Mouse (Mus musculus): ENCODE measurements around the gene A930004D18Rik. TPM values are rescaled to one million over a fixed set of nuclear protein-coding genes. Genes with fewer than 3 reads are reported as not detected.

Gene A930004D18Rik
- total and polyA plus RNA-seq, 3 experiments = 0.30 to 1.5 (median 0.65) TPM

DNA sequence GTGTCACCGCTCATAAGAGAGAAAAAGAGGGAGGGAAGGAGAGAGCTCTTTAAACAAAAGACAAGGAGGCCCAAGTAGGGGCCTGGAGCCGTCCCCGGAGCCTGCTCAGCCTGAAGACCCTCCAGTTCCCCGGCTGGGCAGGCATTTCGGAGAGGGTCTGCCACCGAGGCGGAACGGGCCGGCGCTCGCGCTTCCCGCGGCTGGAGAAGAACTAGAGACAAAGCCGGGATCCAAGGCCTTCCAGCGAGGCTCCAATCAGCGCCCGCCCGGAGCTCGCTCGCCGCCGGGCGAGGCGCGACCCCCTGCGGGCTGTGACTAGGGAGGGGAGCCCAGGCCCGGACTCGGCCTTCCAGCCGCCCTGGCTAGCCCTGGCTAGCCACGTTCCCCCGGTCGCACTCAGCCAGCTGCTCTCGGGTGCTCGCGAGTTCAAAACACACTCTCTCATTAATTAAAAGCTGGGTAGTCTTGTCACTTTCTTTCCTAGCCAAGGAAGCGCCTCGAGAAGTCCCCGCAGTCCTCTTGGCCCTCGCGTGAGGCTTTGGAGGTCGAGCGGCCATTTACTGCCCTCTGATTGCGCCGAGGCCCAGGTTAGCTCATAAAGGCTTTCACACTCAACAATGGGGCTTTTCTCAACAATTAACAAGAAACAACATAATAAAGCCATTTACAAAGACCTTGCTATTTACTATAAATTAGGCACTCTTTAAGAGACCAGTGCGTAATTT, 2.2 kb upstream of the A930004D18Rik start:
- Histone ChIP-seq H3K36me3 (replicated peaks) (no peaks in the 10 kb centered on the region), H3K4me1 (ENCODE audit: insufficient read depth, low read depth, low read length) (no peaks in the 10 kb centered on the region), H3K9me3 (replicated peaks) (no peaks in the 10 kb centered on the region), H3K4me3 (ENCODE audit: low read depth, low read length) (no peak overlapping the region), H3K27me3 (ENCODE audit: insufficient read depth, low read length) (peaks cover 81% of the 10 kb centered on the region)
- TF ChIP-seq TAL1 (conservative IDR thresholded peaks at IDR 0.05; ENCODE audit: low read depth, low read length) = no peak
- TF ChIP-seq CTCF (IDR thresholded peaks at IDR 0.05; ENCODE audit: low read depth, low read length) = no peak
- no peak for TF ChIP-seq GATA1 (IDR thresholded peaks at IDR 0.05; ENCODE audit: borderline replicate concordance, low read length)
- TF ChIP-seq POLR2AphosphoS5 (IDR thresholded peaks at IDR 0.05; ENCODE audit: insufficient replicate concordance, low read depth, low read length) = no peak
- TF ChIP-seq GATA2 (IDR thresholded peaks at IDR 0.05; ENCODE audit: borderline replicate concordance, low read depth, low read length) = no peak
- ATAC-seq (ENCODE audit: extremely low read depth, insufficient number of reproducible peaks, low FRiP score, poor library complexity, severe bottlenecking) (no peak), DNase-seq (ENCODE audit: low spot score) (no peak)

DNA sequence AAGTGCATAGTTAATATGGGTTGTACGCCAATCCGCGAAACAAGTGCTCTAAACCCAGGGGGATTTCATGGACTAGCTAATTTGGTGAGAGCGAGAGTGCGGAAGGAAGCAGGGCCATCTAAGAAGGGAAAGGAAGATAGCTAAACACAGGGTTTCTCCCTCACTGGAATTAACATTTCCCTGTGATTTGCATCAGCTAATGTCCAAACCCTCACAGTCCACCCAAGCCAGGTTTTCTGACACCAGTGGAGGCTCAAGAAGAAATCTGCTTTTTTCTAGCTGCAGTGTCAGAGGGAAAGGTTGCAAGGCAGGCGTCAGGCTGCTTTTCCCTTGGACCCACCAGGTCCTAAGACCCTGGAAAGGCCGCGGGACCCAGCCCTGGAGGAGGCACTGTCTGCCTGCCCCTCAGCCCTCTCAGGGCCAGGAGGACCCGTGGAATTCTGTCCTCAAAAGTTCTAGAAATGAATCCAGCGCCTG, 1.4 kb upstream of the A930004D18Rik start:
- Histone ChIP-seq H3K4me1 (ENCODE audit: insufficient read depth, low read depth, low read length) (no peaks in the 10 kb centered on the region), H3K27me3 (ENCODE audit: insufficient read depth, low read length) (peaks cover 83% of the 10 kb centered on the region), H3K9me3 (replicated peaks) (no peaks in the 10 kb centered on the region), H3K36me3 (replicated peaks) (no peaks in the 10 kb centered on the region), H3K4me3 (ENCODE audit: low read depth, low read length) (no peak overlapping the region)
- no peak for ATAC-seq (ENCODE audit: extremely low read depth, insufficient number of reproducible peaks, low FRiP score, poor library complexity, severe bottlenecking)
- TF ChIP-seq TAL1 (conservative IDR thresholded peaks at IDR 0.05; ENCODE audit: low read depth, low read length) = no peak
- no peak for TF ChIP-seq CTCF (IDR thresholded peaks at IDR 0.05; ENCODE audit: low read depth, low read length)
- TF ChIP-seq POLR2AphosphoS5 (IDR thresholded peaks at IDR 0.05; ENCODE audit: insufficient replicate concordance, low read depth, low read length) = no peak
- TF ChIP-seq GATA1 (IDR thresholded peaks at IDR 0.05; ENCODE audit: borderline replicate concordance, low read length) = no peak
- no peak for TF ChIP-seq GATA2 (IDR thresholded peaks at IDR 0.05; ENCODE audit: borderline replicate concordance, low read depth, low read length)
- no peak for DNase-seq (ENCODE audit: low spot score)

DNA sequence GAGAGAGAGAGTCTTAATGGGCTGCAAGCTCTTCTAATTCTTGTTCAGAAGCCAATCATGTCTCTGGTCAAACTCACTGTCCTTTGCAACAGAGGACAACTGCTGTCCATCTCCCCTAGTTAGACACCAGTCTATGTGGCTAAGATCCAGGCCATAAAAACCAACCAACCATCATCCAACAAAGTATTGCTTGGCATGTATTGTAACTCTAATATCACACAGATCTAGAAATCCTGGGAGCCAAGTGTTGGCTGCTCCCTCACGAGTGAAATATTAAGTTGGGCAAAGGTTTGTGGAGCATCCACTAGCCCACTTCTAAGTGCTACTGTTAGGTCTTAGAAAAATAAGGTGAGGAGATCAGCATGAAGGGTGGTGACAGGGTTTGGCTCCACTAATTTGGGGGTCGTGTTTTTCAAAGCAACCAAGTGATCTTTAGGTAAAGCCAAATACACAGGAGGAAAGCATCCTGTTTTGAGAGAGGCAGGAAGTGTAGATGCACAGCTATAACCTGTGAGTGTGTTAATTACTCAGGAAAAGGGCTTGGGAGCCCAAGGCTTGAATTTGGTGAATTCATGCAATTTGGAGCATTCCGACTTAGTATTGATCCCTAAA, 710 bp upstream of the A930004D18Rik start:
- DNase-seq (ENCODE audit: low spot score) (no peak), ATAC-seq (ENCODE audit: extremely low read depth, insufficient number of reproducible peaks, low FRiP score, poor library complexity, severe bottlenecking) (no peak)
- H3K4me3 ChIP-seq (ENCODE audit: low read depth, low read length) = no peak overlapping the region
- no peaks in the 10 kb centered on the region for H3K4me1 ChIP-seq (ENCODE audit: insufficient read depth, low read depth, low read length)
- peaks cover 89% of the 10 kb centered on the region for H3K27me3 ChIP-seq (ENCODE audit: insufficient read depth, low read length)
- no peaks in the 10 kb centered on the region for H3K9me3 ChIP-seq (replicated peaks)
- no peaks in the 10 kb centered on the region for H3K36me3 ChIP-seq (replicated peaks)
- no peak for TF ChIP-seq POLR2AphosphoS5 (IDR thresholded peaks at IDR 0.05; ENCODE audit: insufficient replicate concordance, low read depth, low read length)
- TF ChIP-seq GATA2 (IDR thresholded peaks at IDR 0.05; ENCODE audit: borderline replicate concordance, low read depth, low read length) = no peak
- TF ChIP-seq TAL1 (conservative IDR thresholded peaks at IDR 0.05; ENCODE audit: low read depth, low read length) = no peak
- TF ChIP-seq CTCF (IDR thresholded peaks at IDR 0.05; ENCODE audit: low read depth, low read length) = no peak
- no peak for TF ChIP-seq GATA1 (IDR thresholded peaks at IDR 0.05; ENCODE audit: borderline replicate concordance, low read length)

DNA sequence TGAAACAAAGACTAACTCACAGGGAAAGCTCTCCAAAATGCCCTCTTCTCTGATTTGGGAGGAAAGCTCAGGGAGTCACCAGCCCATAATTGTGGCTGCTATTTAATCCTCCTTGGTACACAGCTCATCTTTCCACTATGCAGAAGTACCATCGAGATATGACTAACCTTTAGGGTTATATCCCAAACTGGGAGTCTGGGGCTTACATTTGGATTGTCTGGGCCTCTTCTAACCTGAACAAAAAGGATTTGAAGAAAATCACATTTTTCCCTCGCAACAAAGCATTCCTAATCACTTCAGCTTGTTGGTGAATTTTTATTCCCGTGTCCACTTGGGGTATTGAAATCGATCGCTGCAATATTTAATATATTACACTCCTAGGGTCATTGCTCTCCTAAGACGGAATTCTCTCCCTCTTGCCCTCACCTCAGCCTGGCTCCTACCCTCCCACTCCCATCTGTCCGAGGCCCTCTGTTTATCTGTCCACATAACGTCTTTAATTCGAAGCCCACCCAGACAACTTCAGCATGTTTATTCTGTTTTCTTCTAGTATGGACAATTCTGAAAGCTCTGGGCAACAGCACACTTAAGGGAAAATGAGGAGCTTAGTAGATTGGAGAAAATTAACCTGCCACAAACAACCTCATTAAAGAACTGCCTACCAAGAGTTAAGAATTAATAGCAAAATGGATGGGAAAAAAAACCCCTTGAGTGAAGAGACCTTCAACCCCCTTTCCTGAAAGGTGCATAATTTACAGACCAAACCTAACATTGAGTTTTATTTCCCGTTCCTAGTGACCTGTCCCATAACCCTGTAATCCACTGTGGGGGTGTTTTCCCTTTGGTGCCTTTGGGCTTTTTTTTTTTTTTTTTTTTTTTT, 2.9 kb downstream of the A930004D18Rik start:
- DNase-seq (ENCODE audit: low spot score) (no peak), ATAC-seq (ENCODE audit: extremely low read depth, insufficient number of reproducible peaks, low FRiP score, poor library complexity, severe bottlenecking) (no peak)
- H3K9me3 ChIP-seq (replicated peaks) = no peaks in the 10 kb centered on the region
- H3K4me3 ChIP-seq (ENCODE audit: low read depth, low read length) = no peak overlapping the region
- H3K36me3 ChIP-seq (replicated peaks) = no peaks in the 10 kb centered on the region
- peaks cover 87% of the 10 kb centered on the region for H3K27me3 ChIP-seq (ENCODE audit: insufficient read depth, low read length)
- TF ChIP-seq POLR2AphosphoS5 (IDR thresholded peaks at IDR 0.05; ENCODE audit: insufficient replicate concordance, low read depth, low read length) = no peak
- no peak for TF ChIP-seq GATA2 (IDR thresholded peaks at IDR 0.05; ENCODE audit: borderline replicate concordance, low read depth, low read length)
- no peak for TF ChIP-seq GATA1 (IDR thresholded peaks at IDR 0.05; ENCODE audit: borderline replicate concordance, low read length)
- no peak for TF ChIP-seq CTCF (IDR thresholded peaks at IDR 0.05; ENCODE audit: low read depth, low read length)
- no peak for TF ChIP-seq TAL1 (conservative IDR thresholded peaks at IDR 0.05; ENCODE audit: low read depth, low read length)
- peaks cover 12% of the 10 kb centered on the region for H3K4me1 ChIP-seq (ENCODE audit: insufficient read depth, low read depth, low read length)

DNA sequence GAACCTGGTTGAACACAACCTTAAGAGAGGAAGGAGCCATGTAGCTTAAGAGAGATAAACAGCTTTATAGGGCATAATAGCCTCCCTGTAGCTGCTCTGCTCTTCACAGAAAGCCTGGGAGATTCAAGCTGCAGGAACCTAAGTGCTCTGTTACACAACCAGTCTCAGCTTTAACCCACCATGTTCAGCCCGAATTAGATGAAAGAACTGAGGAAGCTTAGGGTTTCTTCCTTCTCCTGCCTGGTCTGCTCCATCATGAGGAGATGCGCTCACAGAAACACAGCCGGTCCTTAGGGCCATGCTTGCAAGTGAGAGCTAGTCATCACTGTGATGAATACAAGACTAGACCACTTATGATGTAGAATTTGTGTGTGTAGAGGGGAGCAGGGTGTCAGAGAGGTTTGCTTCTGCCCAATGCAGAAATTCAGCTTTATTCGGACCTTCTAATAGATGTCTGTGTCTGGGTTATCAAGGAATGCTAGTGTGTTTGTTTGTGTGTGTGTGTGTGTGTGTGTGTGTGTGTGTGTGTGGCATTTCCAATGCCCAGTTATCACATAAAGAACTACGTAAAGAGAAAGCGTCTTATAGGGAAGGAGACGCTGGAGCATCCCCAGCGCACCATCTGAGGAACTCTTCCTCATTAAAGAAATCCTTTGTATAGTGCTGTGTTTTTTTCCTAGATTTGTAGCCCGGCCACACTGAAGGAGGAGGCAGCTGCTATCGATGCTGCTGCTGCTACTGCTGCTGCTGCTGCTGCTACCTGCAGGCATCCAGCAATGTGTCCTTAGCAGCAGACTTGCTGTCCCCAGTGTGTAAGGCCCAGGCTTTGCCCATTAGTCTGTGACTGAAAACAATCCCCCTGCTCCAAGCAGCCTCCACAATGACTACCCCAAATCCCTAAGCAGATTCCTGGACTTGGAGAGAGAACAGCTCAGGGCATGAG, 4.1 kb downstream of the A930004D18Rik start:
- H3K4me3 ChIP-seq (ENCODE audit: low read depth, low read length) = no peak overlapping the region
- peaks cover 19% of the 10 kb centered on the region for H3K4me1 ChIP-seq (ENCODE audit: insufficient read depth, low read depth, low read length)
- DNase-seq (ENCODE audit: low spot score) (no peak), ATAC-seq (ENCODE audit: extremely low read depth, insufficient number of reproducible peaks, low FRiP score, poor library complexity, severe bottlenecking) (no peak)
- H3K36me3 ChIP-seq (replicated peaks) = no peaks in the 10 kb centered on the region
- H3K9me3 ChIP-seq (replicated peaks) = no peaks in the 10 kb centered on the region
- H3K27me3 ChIP-seq (ENCODE audit: insufficient read depth, low read length) = peaks cover 84% of the 10 kb centered on the region
- no peak for TF ChIP-seq GATA1 (IDR thresholded peaks at IDR 0.05; ENCODE audit: borderline replicate concordance, low read length)
- no peak for TF ChIP-seq TAL1 (conservative IDR thresholded peaks at IDR 0.05; ENCODE audit: low read depth, low read length)
- TF ChIP-seq POLR2AphosphoS5 (IDR thresholded peaks at IDR 0.05; ENCODE audit: insufficient replicate concordance, low read depth, low read length) = no peak
- no peak for TF ChIP-seq CTCF (IDR thresholded peaks at IDR 0.05; ENCODE audit: low read depth, low read length)
- TF ChIP-seq GATA2 (IDR thresholded peaks at IDR 0.05; ENCODE audit: borderline replicate concordance, low read depth, low read length) = no peak
